Mouse (Mus musculus): ENCODE data around the gene Bex4.
"Not testable (repeated sequence)": the region's sequence is repeated elsewhere in the genome, so short reads cannot be mapped to it uniquely, and the experiment has no call there.

DNA sequence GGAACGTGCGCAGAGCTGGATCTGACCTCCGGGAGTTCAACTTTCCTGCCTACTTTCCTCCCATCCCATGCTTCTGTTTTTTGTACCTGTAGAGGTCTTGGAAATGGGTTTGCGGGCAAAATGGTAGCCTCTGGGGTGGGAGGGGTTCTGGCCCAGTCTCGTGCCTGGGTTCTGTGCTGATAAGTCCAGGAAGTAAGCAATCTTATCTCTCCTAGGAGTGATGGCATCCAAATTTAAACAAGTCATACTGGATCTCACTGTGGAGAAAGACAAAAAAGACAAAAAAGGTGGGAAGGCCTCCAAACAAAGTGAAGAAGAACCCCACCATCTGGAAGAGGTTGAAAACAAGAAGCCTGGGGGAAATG, 826 bp downstream of the Bex4 start:
- TF ChIP-seq CTCF (IDR thresholded peaks at IDR 0.05; ENCODE audit: extremely low read depth, insufficient read depth, insufficient read length, insufficient replicate concordance); POLR2A (IDR thresholded peaks at IDR 0.05; ENCODE audit: low read depth, low read length): not testable (repeated sequence)
